Mouse (Mus musculus): ENCODE data around the gene Klf7.

Gene Klf7

DNA sequence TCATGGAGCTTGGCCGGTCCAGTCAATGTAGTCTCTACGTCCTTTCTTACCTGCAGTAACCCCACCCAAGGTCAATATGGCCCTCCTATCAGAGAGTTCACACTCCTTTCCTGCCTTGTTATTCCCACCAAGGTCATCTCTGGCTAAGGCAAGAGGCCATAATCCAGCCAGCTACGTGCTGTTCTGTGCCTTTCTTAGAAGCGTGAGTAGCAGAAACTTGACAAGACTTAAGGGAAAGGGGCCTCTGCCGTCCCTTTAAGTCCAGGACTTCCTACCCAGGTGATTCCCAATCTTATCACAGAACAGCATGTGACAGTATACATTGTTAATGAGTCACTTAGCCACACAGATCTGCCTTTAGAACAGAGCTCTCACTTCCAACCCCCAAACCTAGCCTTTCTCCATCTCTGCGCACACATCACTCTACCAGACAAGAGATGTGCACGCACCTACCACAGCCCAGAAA is 16.9 kb downstream of the Klf7 start:
- no peak for DNase-seq (ENCODE audit: low spot score in 2 of 2)

DNA sequence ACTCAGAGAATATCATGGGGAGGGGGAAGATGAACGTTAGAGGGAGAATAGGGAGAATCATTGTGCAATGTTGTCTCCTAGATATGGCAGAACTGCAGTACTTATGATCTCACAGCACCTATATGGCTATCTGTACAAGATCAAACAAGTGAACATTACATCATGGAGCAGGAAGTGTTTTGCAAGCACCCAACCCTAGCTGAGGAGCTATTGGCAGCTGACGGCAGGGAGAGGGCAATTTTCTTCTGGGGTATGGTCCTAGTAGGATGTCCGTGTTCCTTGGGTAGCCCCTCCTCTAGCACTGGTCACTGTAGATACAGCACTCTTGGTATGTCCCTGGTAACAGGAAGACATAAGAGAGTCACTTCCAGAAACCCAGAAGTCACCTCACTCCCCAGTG is 17.4 kb downstream of the Klf7 start:
- DNase-seq (ENCODE audit: low spot score in 2 of 2) = no peak

DNA sequence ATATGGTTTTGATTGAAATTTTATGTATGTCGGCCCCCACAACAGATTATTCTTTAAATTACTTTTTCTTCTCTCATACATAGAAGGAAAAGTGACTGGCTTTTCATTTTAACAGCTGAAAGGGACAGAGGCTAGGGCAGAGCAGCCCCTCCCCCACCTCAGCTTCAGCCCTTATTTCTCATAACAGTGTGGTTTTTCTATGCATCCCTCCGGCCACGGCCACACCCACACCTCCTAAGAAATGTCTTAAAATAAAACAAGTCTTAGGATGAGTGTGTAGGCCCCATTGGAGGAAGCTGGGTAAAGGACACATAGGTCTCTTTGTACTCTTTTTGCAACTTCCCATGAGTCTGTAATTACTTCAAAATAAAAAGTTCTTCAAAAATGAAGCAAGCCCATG is 20.8 kb downstream of the Klf7 start:
- no peak for DNase-seq (ENCODE audit: low spot score in 2 of 2)

DNA sequence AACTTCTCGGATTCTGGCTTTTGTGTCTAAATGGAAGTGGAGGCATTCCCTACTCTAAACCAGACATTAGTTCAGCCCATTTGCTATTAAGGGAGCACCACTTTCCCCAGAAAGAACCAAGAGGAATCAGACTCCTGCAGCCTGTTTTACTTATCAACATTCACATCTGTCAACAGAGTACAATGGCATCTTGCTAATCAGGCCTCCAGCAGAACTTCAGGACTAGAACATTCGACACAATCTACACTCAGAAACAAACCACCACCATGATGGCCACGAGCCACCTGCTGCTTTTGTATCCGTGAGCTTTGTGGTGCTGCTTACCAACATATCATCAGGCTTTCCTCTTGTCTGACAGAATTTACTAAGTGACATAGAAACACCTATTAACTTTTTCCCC is 23.3 kb downstream of the Klf7 start:
- DNase-seq (ENCODE audit: low spot score in 2 of 2) = no peak

DNA sequence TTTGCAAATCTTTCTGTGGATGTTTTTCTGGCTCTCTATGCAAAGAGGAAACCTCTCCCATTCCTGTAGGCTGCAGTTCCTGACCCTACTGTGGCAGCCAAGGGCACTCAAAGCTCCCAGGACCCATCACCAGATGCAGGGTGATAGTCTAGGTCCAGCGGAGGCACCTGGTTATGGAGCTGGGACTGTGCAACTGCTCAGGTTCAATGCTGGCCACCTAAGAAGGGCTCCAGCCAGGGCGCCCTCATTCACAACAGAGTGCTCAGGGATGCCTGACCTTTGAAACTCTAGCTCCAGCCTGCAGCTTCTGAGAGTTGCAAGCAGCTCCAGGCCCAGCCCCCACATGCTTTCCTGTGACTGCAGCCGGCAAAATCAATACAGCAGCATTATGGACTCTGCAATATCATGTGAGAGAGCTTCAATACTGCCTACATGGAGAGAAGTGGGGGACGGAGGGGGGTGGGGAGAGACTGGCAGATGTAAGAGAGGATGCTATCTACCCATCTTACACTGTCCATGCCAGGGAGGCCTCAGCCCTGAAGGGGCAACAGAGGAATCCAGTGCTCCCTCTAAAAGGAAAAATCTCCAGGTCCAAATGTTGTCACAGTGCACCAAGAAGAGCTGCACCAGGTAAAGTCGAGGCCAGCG is 24.3 kb downstream of the Klf7 start:
- DNase-seq (ENCODE audit: low spot score in 2 of 2) = no peak

DNA sequence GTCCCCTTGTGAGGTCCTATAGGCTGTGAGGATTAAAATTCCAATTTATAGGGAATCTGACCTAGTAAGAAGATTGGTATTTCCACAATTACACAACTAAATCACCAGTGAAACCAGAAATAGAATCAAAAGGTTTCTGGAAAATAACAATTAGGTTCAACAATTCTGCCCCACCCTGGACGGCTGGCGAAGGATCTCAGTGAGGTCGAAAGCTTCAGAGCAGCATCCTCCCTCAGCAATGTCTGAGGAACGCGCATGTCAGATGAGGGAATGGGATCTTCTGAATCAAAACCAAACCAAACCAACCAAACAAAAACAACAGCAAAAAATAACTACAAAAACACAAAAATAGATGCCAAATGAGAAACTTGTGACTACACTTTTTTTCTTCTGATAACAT is 29.1 kb downstream of the Klf7 start:
- DNase-seq (ENCODE audit: low spot score in 2 of 2) = no peak

DNA sequence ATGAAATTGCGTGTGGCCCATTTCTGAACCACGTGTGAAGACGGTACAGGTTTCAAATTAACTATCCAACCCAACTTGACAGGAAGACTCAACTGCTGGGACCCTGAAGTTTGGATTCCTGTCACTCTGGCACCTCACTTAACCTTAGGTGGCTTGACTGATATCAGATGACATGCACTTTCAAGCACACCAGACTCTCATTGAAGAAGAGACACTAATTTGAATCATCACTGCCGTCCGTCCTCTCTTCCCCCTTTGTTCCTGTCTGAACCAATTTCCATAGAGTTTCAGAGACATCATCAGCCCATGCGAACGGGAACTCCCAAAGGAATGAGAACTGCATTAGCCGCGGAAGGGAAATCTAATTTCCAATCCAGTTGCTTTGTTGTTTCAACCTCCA is 30.5 kb downstream of the Klf7 start:
- DNase-seq (ENCODE audit: low spot score in 2 of 2) = no peak

DNA sequence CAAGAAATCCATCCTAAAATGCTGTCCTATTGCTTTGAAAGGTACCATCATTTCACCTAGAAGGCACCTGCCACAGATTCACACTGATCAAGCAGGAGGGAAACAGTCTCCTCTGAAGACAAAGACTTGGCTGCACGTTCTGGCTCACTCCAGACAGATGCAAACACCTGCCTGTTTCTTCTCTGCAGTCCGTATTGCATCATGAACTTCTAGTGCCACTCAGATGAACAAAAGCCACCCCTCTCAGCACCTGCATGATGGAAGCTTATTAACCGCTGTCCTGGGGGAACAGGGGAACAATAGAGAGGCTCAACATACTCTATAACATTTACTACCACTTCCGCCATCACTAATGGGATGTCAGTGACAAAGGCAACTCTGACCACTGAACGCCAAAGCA is 31.5 kb downstream of the Klf7 start:
- no peak for DNase-seq (ENCODE audit: low spot score in 2 of 2)

DNA sequence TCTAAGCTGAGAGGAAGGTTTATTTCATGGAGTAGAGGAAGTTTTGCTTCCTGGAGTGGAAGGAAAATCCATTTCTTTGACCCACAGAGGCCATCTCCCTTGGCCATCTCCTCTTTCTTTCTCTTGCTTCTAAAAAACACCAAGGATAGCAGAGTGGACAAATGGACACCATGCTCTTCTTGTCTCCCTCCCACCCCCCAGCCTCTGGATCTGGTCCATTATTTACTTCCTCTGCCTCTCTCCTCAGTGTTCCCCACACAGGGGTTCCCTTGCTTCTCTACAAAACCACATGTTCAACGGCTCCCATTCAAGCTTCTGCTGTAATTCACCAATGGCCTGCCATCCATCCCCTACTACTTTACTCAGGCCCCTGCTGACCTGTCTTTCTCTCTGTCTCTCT is 32.4 kb downstream of the Klf7 start:
- DNase-seq (ENCODE audit: low spot score in 2 of 2) = no peak

DNA sequence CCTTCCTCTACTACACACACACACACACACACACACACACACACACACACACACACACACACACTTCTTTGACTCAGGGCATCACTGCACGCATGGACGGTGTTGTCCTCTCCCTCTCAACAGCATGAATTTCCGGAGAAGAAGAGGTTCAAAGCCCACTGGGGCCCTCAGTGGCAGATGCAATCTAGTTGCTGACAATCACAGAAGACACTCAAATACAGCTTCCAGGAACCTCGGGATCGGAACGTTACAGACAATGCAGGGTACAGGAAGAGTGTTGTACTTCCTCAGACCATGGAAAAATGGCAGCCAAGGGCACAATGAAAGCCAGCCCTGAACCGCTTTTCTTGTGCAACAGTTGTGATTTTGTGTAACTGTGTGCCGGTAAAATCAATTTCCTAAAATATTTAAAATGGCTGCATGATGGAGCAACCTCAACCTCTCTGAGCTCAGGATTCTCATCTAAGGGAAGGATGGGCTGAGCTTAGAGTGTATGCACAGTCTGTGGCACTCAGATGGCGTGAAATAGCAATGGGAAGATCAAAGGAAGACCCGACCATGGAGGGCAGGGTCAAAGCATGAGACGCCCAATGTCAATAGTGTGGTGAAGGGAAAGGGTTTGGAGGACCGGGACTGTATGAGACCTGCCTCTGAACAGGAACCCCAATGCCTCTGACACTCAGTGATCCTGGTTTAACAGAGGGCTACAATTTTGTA is 33.3 kb downstream of the Klf7 start:
- DNase-seq (ENCODE audit: low spot score in 2 of 2) = no peak

DNA sequence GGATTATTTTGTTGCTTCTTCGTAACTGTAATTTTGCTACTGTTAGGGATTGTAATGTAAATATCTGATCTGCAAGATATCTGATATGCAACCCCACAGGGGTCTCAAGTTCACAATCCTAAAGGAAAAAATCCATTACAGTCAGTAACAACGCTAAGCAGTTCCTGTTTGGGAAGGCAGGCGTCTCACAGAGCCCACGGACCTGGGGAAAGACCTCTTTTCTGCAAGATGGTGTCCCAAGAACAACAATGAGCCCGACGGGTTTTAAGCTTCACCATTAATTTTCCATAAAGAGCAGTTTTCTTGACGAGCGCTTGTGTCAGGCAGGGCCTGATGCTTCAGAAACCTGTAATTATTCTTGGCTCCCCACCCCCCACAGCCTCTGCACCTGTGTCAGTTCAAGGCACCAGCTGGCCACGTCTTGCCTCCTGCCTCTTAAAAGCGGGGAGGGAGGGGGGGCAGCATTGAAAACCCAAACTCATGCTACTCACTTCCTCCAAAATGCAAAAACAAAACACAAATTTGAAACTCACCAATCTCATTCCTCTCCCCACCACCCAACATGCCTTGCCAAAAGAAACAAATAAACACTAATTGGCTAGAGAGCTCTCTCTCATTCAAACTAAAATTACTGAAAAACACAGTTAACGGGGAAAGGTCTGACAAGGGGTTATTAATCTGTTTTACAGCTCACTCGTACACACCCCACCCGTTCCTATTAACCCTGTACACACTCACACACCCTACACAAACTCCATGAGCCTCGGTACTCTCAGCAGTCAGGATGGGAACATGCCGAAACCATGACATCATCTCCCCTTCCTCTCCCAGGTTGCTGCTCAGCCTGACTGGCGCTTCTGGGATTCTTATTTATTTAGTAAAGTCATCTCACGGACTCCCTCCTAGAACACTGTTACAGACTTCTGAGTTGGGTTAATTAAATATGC is 34.2 kb downstream of the Klf7 start:
- no peak for DNase-seq (ENCODE audit: low spot score in 2 of 2)

DNA sequence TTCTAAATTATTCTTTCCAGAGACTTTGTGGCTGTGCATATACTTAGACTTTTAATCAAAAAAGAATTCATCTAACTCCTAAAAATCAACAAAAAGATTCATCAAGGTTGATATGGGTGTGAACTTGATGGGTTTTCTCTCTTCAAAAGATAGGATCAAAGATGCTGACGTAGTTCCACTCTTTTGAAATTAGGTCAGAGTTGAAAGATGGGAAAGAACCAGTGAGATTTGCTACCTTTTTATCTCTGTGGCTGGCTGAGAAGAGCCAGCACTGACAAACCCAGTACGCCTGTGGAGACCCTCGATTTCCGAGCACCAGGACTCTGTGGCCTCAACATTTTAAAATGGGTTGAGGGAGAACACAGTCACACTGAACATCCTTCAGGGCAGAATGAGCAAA is 36.2 kb downstream of the Klf7 start:
- no peak for DNase-seq (ENCODE audit: low spot score in 2 of 2)

DNA sequence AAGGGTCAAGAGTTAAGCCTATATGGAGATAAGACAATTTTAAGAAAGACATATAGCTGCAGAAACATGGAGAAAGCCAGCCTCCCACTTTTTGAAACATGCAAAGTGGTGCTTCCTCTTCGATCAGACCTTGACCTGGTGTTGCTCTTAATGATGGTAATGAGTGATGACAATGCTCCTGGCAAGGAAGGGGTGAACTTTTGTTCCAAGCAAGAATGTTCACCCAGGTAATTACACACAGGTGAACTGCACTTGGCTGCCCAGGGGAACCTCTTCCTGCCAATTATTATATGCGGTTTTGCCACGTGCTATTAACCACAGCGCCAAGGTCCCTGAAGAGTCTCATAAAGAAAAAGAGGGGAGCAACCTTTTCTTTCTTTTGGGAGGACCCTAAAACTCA is 36.7 kb downstream of the Klf7 start:
- DNase-seq (ENCODE audit: low spot score in 2 of 2) = no peak

DNA sequence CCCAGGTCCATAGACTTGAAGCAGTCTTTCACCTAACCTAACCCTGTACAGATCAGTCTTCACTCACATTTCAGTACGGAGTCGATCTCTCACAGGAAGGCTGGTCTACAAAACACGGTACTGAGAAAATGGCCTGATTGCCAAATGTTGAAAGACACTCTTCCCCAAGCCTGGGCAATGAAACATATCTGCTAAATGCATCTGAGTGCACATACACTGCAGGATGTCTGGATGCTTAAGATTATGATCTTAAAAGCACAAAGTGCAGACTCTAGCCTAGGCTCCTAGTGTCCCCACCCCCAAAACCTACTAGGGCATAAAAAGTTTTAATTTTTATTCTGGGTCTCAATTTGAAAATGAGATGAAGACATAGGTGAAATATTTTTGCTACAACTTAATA is 37.4 kb downstream of the Klf7 start:
- no peak for DNase-seq (ENCODE audit: low spot score in 2 of 2)

DNA sequence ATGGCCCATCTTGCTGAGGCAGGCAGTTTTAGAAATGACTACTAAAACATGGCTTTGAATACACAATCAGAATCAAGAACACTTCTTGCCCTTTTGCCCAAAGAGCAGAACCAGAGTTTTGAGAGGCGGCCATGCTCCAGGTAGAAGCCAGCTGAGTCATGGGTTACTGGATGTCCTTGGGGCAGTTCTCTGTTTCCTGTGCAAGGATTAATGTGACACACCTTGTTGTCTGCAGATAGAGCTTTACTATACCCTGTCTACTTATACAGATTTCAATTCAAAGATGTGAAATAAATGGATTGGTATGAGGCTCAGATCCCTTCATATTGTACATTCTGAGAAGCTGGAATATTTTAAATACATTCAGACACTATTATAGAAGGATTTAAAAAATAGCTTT is 40.3 kb downstream of the Klf7 start:
- DNase-seq (ENCODE audit: low spot score in 2 of 2) = no peak

DNA sequence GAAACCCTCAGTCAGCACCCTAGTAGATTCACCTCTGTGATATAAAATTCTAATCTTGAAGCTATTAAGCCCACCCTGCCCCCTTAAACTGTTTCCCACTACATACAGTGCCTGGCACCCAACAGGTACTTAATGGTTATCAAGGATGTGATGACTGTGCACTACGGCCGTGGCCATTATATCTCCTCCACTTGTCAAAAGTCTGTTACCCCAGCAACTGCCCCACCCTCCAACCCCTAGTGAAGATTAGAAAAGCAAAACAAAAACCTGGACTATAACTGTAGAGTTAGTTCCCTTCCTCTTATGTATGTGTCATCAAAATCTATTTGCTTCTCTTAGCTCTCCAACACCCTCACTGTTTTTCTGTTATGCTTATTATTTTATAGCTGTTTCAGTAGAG is 40.9 kb downstream of the Klf7 start:
- DNase-seq (ENCODE audit: low spot score in 2 of 2) = no peak

DNA sequence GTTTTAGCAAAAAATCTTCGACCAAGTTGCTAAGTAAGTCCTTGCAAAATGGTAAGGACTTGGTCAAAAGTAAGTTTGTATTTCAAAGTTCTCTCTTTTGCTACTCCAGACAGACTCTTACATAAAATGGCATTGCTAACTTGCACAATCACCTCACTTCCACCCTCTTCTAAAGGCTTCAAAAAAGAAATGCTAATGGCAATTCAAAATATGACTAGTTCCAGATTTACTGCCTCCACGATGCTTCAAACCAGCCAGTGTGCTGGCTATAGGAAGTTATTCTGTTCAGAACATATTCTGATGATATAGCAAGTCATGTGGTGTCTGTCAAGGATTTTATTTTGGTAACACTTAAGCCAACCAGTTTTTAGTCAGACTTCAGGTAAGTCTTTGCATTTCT is 41.8 kb downstream of the Klf7 start:
- no peak for DNase-seq (ENCODE audit: low spot score in 2 of 2)

DNA sequence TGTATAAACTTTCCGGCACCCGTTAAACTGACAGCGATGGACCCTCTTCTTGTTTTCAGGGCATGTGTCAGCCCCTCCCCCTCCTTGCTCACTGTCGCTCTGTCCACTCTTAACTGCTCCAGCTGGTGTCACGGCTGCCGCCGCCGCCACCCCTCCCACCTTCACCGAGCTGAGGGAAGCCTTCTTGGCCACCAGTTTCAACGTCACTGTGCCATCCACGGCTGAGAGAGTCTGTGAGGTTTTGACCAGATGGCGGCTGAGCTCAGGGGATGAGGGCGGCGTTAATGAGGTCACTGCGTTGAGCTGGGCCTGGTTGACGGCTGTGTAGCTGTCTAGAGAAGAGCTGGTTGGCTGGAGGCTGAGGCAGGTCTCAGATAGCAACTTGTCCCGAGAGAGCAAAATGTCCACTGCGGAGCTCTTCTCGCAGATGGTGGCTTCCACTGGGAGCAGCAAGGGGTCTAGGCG is 43.3 kb downstream of the Klf7 start:
- no peak for DNase-seq (ENCODE audit: low spot score in 2 of 2)

DNA sequence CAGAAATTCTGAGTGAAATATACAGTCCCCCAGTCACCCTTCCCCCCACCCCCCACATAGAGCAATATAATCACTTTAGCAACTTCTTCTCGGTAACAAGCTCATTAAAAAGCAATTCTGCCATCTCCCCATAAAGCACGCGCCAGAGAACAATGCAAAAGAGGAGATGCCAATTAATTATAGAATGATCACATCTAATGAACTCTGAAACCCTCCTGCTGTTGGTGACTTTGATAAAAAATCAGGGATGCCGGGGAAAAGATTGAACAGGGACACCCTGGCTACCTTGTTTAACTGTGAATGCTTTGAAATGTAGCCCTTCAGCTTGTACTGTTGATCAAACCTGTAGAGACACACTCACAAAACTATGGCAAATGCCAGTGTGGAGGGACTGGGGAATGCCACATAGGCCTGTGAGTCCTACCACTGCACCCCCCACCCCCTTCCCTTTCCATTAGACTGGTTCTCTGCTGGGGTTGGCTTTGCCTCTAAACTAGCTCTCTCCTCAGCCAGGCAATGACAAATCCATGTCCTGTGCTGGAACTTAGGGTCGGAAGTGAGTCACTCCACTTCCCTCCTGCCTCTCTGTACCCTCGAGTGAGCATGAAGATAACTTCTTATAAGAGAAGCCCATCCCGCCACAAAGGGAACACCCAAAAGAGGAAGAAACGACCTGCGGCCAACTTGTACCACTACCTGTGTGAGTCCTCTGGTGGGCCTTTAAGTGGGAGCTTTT is 43.9 kb downstream of the Klf7 start:
- DNase-seq (ENCODE audit: low spot score in 2 of 2) = no peak

DNA sequence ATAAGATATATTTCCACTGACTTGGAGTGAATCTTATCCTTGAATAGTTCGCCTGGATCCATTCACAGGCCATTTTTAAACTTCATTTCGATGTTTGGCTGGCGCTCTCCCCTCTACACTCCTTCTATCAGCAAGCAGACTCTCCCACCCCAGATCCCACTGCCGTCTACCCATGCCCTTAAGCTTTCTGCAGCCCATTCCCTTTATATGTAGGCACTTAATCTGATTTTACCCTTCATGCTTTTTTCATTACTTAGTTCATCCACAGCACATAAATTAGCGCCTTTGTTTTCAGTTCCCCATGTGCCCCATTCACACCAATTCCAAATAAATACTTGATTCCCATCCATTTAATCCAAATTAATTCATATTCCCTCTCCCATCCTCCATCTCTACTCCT is 48.0 kb downstream of the Klf7 start:
- no peak for DNase-seq (ENCODE audit: low spot score in 2 of 2)

DNA sequence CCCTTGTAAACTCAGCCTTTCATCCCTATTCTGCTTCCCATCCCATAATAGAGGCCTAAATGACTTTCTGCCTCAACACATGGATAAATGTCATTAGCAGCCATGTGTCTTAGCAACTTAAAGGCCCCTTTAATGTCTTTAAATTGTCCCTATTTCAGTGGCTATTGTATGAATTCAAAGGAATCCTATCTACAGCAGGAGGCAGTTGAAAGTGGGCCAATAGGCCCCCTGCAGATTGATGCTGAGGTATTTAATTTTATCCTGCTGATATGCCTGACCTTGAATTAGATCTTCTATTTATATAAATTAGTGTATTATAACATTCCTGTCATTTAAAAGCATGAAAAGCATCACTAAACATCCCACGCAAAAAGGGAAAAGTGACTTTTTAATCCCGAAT is 51.1 kb downstream of the Klf7 start:
- DNase-seq (ENCODE audit: low spot score in 2 of 2) = no peak

Measured in left cerebral cortex, adult 9 months (tissue).